Mouse (Mus musculus) hindbrain, postnatal 0 days (tissue): ENCODE data around the gene Ipcef1. TPM values are rescaled to one million over a fixed set of nuclear protein-coding genes. Genes with fewer than 3 reads are reported as not detected.

Experiments used
- ATAC-seq: fragments of 200-750 bp; cut with Nextera tagmentation; 2 replicates; pipeline ENCODE4 v1.8.0; 2017; ENCODE audit warnings: mild to moderate bottlenecking, moderate TSS enrichment, moderate library complexity
- DNase-seq: peaks from one replicate; pipeline ENCODE4 v3.0.0-alpha.2; 2015; ENCODE audit warnings: low spot score
- H3K27ac ChIP-seq: fragments of 300-500 bp; sonication (generic); 2 replicates; pipeline ENCODE4 v1.5.1; 2014; ENCODE audit warnings: mild to moderate bottlenecking
- H3K27me3 ChIP-seq: fragments of 300-500 bp; sonication (generic); 2 replicates; pipeline ENCODE4 v1.6.1; 2014; ENCODE audit warnings: low read length, mixed read lengths; ENCODE audit not compliant: insufficient read depth
- H3K36me3 ChIP-seq: fragments of 300-500 bp; sonication (generic); 2 replicates; pipeline ENCODE4 v1.6.1; 2014; ENCODE audit warnings: low read length, mixed read lengths; ENCODE audit not compliant: insufficient read depth
- H3K4me1 ChIP-seq: fragments of 300-500 bp; sonication (generic); 2 replicates; pipeline ENCODE4 v1.6.1; 2014; ENCODE audit warnings: antibody characterized with exemption, low read length, mixed read lengths; ENCODE audit not compliant: insufficient read depth
- H3K4me2 ChIP-seq: fragments of 300-500 bp; sonication (generic); 2 replicates; pipeline ENCODE4 v1.6.1; 2014; ENCODE audit warnings: low read depth, mild to moderate bottlenecking, low read length, moderate library complexity, mixed read lengths
- H3K4me3 ChIP-seq: fragments of 300-500 bp; sonication (generic); 2 replicates; pipeline ENCODE4 v1.5.1; 2014; ENCODE audit warnings: low read length
- H3K9ac ChIP-seq: fragments of 300-500 bp; sonication (generic); replicated peaks from 2 replicates; pipeline ENCODE4 v1.6.1; 2014; ENCODE audit warnings: mild to moderate bottlenecking, low read length, moderate library complexity, mixed read lengths
- H3K9me3 ChIP-seq: fragments of 300-500 bp; sonication (generic); 2 replicates; pipeline ENCODE4 v1.6.1; 2016; ENCODE audit warnings: low read length, mixed read lengths
- CTCF ChIP-seq: IDR thresholded peaks from 2 replicates; pipeline ENCODE4 v1.5.1; 2016; ENCODE audit warnings: antibody characterized with exemption, control low read depth, low read depth
- WGBS: fragments of 180-500 bp; shearing (Covaris S2); extraction: QIAGEN DNeasy Blood & Tissue Kit; methylation state at CpG from one replicate; pipeline ENCODE4 v1.1.7; 2014; 5-methylcytosine and 5-hydroxymethylcytosine counted together
- polyA plus RNA-seq: library from polyadenylated mRNA; unstranded; fragments of >200 nt; fragmentation: Nextera tagmentation; extraction: Ambion mirVana; gene quantifications from 2 replicates; pipeline ENCODE4 v1.2.1, GENCODE M21; 2015
- total RNA-seq: library from RNA; depleted of rRNA; stranded (reverse); fragments of >200 nt; gene quantifications from 2 replicates; pipeline ENCODE4 v1.2.3, GENCODE M21; 2014

The Ipcef1 gene
- total and polyA plus RNA-seq, 2 experiments from 2014 or later: 3.0 to 12.2 TPM

DNA sequence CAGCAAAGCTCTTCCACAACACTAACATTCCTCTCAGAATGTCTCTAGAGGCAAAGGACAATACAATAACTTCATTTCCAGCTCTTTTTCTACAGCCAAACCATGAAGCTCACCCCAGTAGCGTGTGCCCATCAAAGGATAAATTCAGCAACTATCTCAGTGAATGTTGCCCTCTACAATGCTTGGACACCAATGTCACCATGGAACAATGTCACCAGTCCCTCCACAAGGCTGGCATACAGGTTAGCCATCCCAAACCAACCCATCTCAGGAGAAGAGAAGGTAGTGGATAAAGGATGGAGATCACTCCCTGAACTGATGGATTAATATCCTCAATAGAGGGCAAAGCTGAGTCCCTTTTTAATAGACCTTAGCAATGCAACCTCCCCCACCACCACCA is 73.5 kb downstream of the Ipcef1 start:
- no peaks in the 10 kb centered on the region for H3K4me1 ChIP-seq
- no peak; the same call in 1 of the 2 replicates for ATAC-seq
- no peaks in the 10 kb centered on the region for H3K36me3 ChIP-seq
- H3K9me3 ChIP-seq: no peaks in the 10 kb centered on the region
- DNase-seq: no peak
- no peaks in the 10 kb centered on the region for H3K27me3 ChIP-seq
- H3K4me2 ChIP-seq: peak overlapping the region; percentile 53; the same call in 1 of the 2 replicates
- no peak overlapping the region for H3K4me3 ChIP-seq
- no peak overlapping the region for H3K27ac ChIP-seq
- WGBS: 93% methylated on average over 1 of the region's 1 CpGs
- no peak overlapping the region for H3K9ac ChIP-seq
- TF ChIP-seq CTCF: no peak

GRCm38 (mm10) chr10:6977843-6978242 is 74.4 kb downstream of the Ipcef1 start:
- Histone ChIP-seq H3K36me3 (no peaks in the 10 kb centered on the region), H3K9me3 (no peaks in the 10 kb centered on the region), H3K4me1 (no peaks in the 10 kb centered on the region), H3K27ac (no peak overlapping the region), H3K4me2 (no peak overlapping the region), H3K9ac (no peak overlapping the region), H3K4me3 (no peak overlapping the region), H3K27me3 (no peaks in the 10 kb centered on the region)
- WGBS: 53% methylated on average over 2 of the region's 2 CpGs
- DNase-seq: peak; percentile 15
- TF ChIP-seq CTCF: 0 out of 2 replicates have a peak, but pooled peaks have one; percentile 24
- 0 out of 2 replicates have a peak, but pooled peaks have one; percentile 42 for ATAC-seq

- Histone ChIP-seq H3K4me1 (no peaks in the 10 kb centered on the region), H3K9ac (no peak overlapping the region), H3K4me2 (no peak overlapping the region), H3K36me3 (no peaks in the 10 kb centered on the region), H3K27ac (no peak overlapping the region), H3K4me3 (no peak overlapping the region), H3K9me3 (no peaks in the 10 kb centered on the region), H3K27me3 (no peaks in the 10 kb centered on the region)
- DNase-seq: no peak
- ATAC-seq: no peak
- no peak for TF ChIP-seq CTCF
- 59% methylated on average over 1 of the region's 1 CpGs for WGBS
Measured at GRCm38 (mm10) chr10:6968334-6968733, 83.9 kb downstream of the Ipcef1 start.

- H3K9ac ChIP-seq: no peak overlapping the region
- no peaks in the 10 kb centered on the region for H3K4me1 ChIP-seq
- H3K27me3 ChIP-seq: no peaks in the 10 kb centered on the region
- TF ChIP-seq CTCF: no peak
- H3K9me3 ChIP-seq: no peaks in the 10 kb centered on the region
- H3K36me3 ChIP-seq: no peaks in the 10 kb centered on the region
- DNase-seq (peak; percentile 11), ATAC-seq (0 out of 2 replicates have a peak, but pooled peaks have one; percentile 21)
- WGBS: 71% methylated on average over 8 of the region's 8 CpGs
- H3K27ac ChIP-seq: no peak overlapping the region; the same call in 1 of the 2 replicates
- H3K4me3 ChIP-seq: no peak overlapping the region
- H3K4me2 ChIP-seq: no peak overlapping the region
Measured at GRCm38 (mm10) chr10:6967588-6968242, 84.6 kb downstream of the Ipcef1 start.

DNA sequence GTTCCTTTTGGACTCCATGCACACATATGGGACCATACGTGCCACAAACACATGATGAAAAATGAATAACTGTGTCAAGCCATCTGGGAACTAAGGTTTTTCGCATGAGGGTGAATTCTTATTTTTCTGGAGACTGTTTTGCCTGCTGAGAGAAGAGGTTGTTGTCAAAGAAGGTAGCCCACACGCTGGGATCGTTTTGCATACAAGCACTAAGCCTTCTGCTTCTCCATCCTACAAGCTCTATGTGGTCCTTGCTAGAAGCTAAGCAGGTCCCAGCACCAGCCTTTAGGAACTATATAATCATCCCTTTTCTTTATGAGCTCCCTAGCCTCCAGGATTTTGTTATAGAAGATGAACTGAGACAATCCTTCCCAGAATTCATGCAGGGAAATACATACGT is 93.5 kb downstream of the Ipcef1 start:
- H3K4me2 ChIP-seq: no peak overlapping the region
- H3K4me1 ChIP-seq: no peaks in the 10 kb centered on the region
- H3K27me3 ChIP-seq: no peaks in the 10 kb centered on the region
- no peak overlapping the region for H3K4me3 ChIP-seq
- ATAC-seq (no peak), DNase-seq (no peak)
- WGBS: 66% methylated on average over 5 of the region's 5 CpGs
- H3K36me3 ChIP-seq: no peaks in the 10 kb centered on the region
- no peaks in the 10 kb centered on the region for H3K9me3 ChIP-seq
- no peak overlapping the region for H3K27ac ChIP-seq
- TF ChIP-seq CTCF: no peak
- H3K9ac ChIP-seq: no peak overlapping the region

DNA sequence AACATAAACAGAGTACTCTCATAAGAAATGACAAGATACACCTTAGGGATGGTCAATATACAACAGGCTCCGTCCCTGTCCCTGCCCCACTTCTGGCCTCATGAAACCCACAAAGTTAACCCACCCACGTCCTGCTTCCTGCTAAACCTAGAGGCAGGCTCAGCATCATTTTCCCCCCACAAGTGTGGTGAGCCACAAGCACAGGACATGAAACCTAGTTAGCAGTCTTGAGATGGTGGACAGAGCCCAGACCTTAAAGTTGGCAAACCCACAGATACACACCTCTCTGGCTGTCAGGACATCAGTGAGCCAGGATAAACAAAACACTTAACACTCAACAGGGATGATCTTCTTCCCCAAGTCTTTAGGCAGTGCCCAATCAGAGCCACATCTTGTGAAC is 95.9 kb downstream of the Ipcef1 start:
- H3K27ac ChIP-seq: no peak overlapping the region
- DNase-seq (no peak), ATAC-seq (no peak)
- no peak overlapping the region for H3K4me2 ChIP-seq
- WGBS: 96% methylated on average over 2 of the region's 2 CpGs
- no peak for TF ChIP-seq CTCF
- no peaks in the 10 kb centered on the region for H3K36me3 ChIP-seq
- H3K4me3 ChIP-seq: no peak overlapping the region
- no peaks in the 10 kb centered on the region for H3K4me1 ChIP-seq
- no peaks in the 10 kb centered on the region for H3K9me3 ChIP-seq
- no peaks in the 10 kb centered on the region for H3K27me3 ChIP-seq
- no peak overlapping the region for H3K9ac ChIP-seq

GRCm38 (mm10) chr10:6954533-6954932 is 97.7 kb downstream of the Ipcef1 start:
- no peak overlapping the region for H3K27ac ChIP-seq
- TF ChIP-seq CTCF: no peak
- no peaks in the 10 kb centered on the region for H3K4me1 ChIP-seq
- H3K4me3 ChIP-seq: no peak overlapping the region
- no peak overlapping the region for H3K9ac ChIP-seq
- H3K9me3 ChIP-seq: no peaks in the 10 kb centered on the region
- H3K4me2 ChIP-seq: no peak overlapping the region
- DNase-seq (no peak), ATAC-seq (no peak)
- no peaks in the 10 kb centered on the region for H3K27me3 ChIP-seq
- H3K36me3 ChIP-seq: no peaks in the 10 kb centered on the region
